Mouse (Mus musculus) stomach, postnatal 0 days (tissue): Measurements from ENCODE around the gene Aicda. TPM values are rescaled to one million over a fixed set of nuclear protein-coding genes. Genes with fewer than 3 reads are reported as not detected.
"Not testable (repeated sequence)": the region's sequence is repeated elsewhere in the genome, so short reads cannot be mapped to it uniquely, and the experiment has no call there.

Experiments
- ATAC-seq: fragments of 200-750 bp; cut with Nextera tagmentation; 2 replicates; pipeline ENCODE4 v1.8.0; 2017; ENCODE audit not compliant: low FRiP score, low TSS enrichment
- DNase-seq: peaks from one replicate; pipeline ENCODE4 v3.0.0-alpha.2; 2016; ENCODE audit warnings: low spot score
- H3K27ac ChIP-seq: fragments of 300-500 bp; sonication (generic); replicated peaks from 2 replicates; pipeline ENCODE4 v1.5.1; 2014; ENCODE audit warnings: mild to moderate bottlenecking, control low read depth
- H3K27me3 ChIP-seq: fragments of 300-500 bp; sonication (generic); 2 replicates; pipeline ENCODE4 v1.6.1; 2014; ENCODE audit warnings: low read length; ENCODE audit not compliant: control insufficient read depth, insufficient read depth
- H3K36me3 ChIP-seq: fragments of 300-500 bp; sonication (generic); 2 replicates; pipeline ENCODE4 v1.6.1; 2014; ENCODE audit warnings: low read length, mixed read lengths; ENCODE audit not compliant: control insufficient read depth, insufficient read depth
- H3K4me1 ChIP-seq: fragments of 300-500 bp; sonication (generic); replicated peaks from 2 replicates; pipeline ENCODE4 v1.6.1; 2014; ENCODE audit warnings: antibody characterized with exemption; ENCODE audit not compliant: control insufficient read depth, insufficient read depth
- H3K4me2 ChIP-seq: fragments of 300-500 bp; sonication (generic); replicated peaks from 2 replicates; pipeline ENCODE4 v1.6.1; 2014; ENCODE audit warnings: low read depth, mild to moderate bottlenecking, control low read depth, moderate library complexity
- H3K4me3 ChIP-seq: fragments of 300-500 bp; sonication (generic); 2 replicates; pipeline ENCODE4 v1.5.1; 2014; ENCODE audit warnings: low read depth, low read length, control low read depth
- H3K9ac ChIP-seq: fragments of 300-500 bp; sonication (generic); 2 replicates; pipeline ENCODE4 v1.6.1; 2014; ENCODE audit warnings: mild to moderate bottlenecking, low read length, control low read depth, mixed read lengths
- H3K9me3 ChIP-seq: fragments of 300-500 bp; sonication (generic); 2 replicates; pipeline ENCODE4 v1.6.1; 2016; ENCODE audit warnings: low read length; ENCODE audit not compliant: control insufficient read depth
- CTCF ChIP-seq: IDR thresholded peaks from 2 replicates; pipeline ENCODE4 v1.5.1; 2016; ENCODE audit warnings: antibody characterized with exemption, low read depth, mild to moderate bottlenecking, moderate library complexity
- EP300 ChIP-seq: optimal IDR thresholded peaks from 2 replicates; pipeline ENCODE3; 2016; ENCODE audit warnings: antibody characterized with exemption
- WGBS: fragments of 180-500 bp; shearing (Covaris S2); extraction: QIAGEN DNeasy Blood & Tissue Kit; methylation state at CpG from one replicate; pipeline ENCODE4 v1.1.7; 2014; 5-methylcytosine and 5-hydroxymethylcytosine counted together
- polyA plus RNA-seq: library from polyadenylated mRNA; unstranded; fragments of >200 nt; fragmentation: Nextera tagmentation; extraction: Ambion mirVana; gene quantifications from 2 replicates; pipeline ENCODE4 v1.2.1, GENCODE M21; 2015

Aicda gene
- polyA plus RNA-seq, 1 experiment from 2014 or later: not detected

DNA sequence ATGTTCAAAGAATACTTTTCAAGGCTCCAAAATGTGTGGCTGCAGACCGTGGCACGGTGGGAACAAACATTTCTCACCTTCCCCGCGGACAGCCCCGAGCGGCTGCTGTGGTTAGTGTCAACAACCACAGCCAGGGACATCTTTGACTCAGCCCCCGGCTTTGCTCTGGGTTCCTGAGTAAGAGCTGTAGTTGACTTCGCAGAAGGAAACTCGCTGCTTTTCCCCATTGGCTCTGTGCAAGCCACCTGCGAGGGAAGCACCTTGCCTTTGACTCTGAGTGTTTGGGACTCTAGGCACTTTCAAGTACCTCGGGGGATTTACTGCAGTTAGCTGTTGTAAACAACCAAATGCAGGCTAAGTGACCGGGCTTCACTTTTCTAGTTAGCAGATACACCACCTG is 26.0 kb upstream of the Aicda start:
- Histone ChIP-seq H3K4me3 (no peak overlapping the region), H3K27me3 (no peaks in the 10 kb centered on the region), H3K9ac (no peak overlapping the region), H3K4me2 (no peak overlapping the region), H3K4me1 (no peaks in the 10 kb centered on the region), H3K9me3 (no peaks in the 10 kb centered on the region), H3K36me3 (no peaks in the 10 kb centered on the region), H3K27ac (no peak overlapping the region)
- 25% methylated on average over 12 of the region's 12 CpGs for WGBS
- TF ChIP-seq EP300 (no peak), CTCF (no peak)
- DNase-seq (no peak), ATAC-seq (no peak)

GRCm38 (mm10) chr6:122528136-122528535 is 25.5 kb upstream of the Aicda start:
- Histone ChIP-seq H3K4me3 (no peak overlapping the region), H3K4me2 (no peak overlapping the region), H3K9ac (no peak overlapping the region), H3K36me3 (no peaks in the 10 kb centered on the region), H3K4me1 (no peaks in the 10 kb centered on the region), H3K27me3 (no peaks in the 10 kb centered on the region), H3K9me3 (no peaks in the 10 kb centered on the region), H3K27ac (no peak overlapping the region)
- no peak for TF ChIP-seq EP300
- ATAC-seq (no peak), DNase-seq (no peak)
- WGBS: 78% methylated on average over 11 of the region's 11 CpGs

- 48% methylated on average over 8 of the region's 8 CpGs for WGBS
- DNase-seq (no peak), ATAC-seq (peak; percentile 32; the same call in 1 of the 2 replicates)
- Histone ChIP-seq H3K4me1 (no peaks in the 10 kb centered on the region), H3K27me3 (no peaks in the 10 kb centered on the region), H3K4me3 (no peak overlapping the region), H3K9me3 (no peaks in the 10 kb centered on the region), H3K27ac (no peak overlapping the region), H3K36me3 (no peaks in the 10 kb centered on the region), H3K9ac (no peak overlapping the region), H3K4me2 (no peak overlapping the region)
- TF ChIP-seq CTCF (no peak), EP300 (no peak)
These were observed 22.0 kb upstream of the Aicda start for GRCm38 (mm10) chr6:122531466-122532174.

DNA sequence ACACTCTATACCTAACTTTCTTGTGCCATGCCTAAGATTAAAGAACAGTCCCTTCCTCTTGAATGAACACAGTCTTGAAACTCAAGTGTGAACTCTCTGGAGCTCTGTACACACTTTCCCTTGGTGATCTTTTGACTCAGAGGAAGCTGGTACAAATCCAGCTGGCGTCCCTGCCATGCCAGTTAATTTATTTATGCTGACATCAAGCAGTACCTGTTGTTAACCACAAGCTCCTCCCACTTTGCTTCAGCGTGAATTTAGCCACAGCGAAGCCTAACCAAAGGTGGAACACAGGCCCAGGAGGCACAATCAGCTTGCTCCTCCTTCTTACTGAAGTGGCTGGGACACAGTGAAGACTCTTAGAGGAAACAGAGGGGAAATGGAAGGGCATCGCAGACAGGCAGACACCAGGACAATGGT is 20.7 kb upstream of the Aicda start:
- ATAC-seq (0 out of 2 replicates have a peak, but pooled peaks have one; percentile 29), DNase-seq (peak; percentile 19)
- Histone ChIP-seq H3K9ac (no peak overlapping the region), H3K27me3 (no peaks in the 10 kb centered on the region), H3K4me2 (no peak overlapping the region; the same call in 1 of the 2 replicates), H3K27ac (no peak overlapping the region), H3K4me3 (no peak overlapping the region), H3K9me3 (no peaks in the 10 kb centered on the region), H3K4me1 (no peaks in the 10 kb centered on the region), H3K36me3 (no peaks in the 10 kb centered on the region)
- 12% methylated on average over 4 of the region's 4 CpGs for whole genome bisulfite sequencing
- no peak for TF ChIP-seq EP300
- no peak for TF ChIP-seq CTCF

DNA sequence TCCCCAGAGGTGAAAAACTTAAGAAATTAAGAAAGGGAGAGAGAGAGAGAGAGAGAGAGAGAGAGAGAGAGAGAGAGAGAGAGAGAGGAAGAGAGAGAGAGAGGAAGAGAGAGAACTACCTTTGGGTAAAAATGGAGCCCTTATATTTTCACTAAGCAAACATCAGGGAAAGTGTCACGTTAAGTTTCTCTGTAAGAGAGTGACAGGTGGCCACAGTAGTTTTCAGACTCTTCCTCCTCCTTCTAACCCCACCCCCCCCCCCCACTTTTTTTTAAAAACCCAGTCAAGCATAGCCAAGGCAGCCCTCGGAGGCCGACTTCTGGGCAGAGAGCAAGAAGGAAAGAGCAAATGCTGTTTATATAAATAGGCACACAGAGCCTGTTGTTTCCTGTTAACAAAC is 19.6 kb upstream of the Aicda start:
- no peak overlapping the region for H3K27ac ChIP-seq
- H3K4me1 ChIP-seq: no peaks in the 10 kb centered on the region
- H3K36me3 ChIP-seq: no peaks in the 10 kb centered on the region
- no peak for TF ChIP-seq CTCF
- TF ChIP-seq EP300: no peak
- ATAC-seq (no peak), DNase-seq (no peak)
- H3K9me3 ChIP-seq: no peaks in the 10 kb centered on the region
- no peaks in the 10 kb centered on the region for H3K27me3 ChIP-seq
- H3K4me3 ChIP-seq: no peak overlapping the region
- no peak overlapping the region for H3K9ac ChIP-seq
- H3K4me2 ChIP-seq: no peak overlapping the region
- WGBS: 42% methylated on average over 3 of the region's 3 CpGs

DNA sequence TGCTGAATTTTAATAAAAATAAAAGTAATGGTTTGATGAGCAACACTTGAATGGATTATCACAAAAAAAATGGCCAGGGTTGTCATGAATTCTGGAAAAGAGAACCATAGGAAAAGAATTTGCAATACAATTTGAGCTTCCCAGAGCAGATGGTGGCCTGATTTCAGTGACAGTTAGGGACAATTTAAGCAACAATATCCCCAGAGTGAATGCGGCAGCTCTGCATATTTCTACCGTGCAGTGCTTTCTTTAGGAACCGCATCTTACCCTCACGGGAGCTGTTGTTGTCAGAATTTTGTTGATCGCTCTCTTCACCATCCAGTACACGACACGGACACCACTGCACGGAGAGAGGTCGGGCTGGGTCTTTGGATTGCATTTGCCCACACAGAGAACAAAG is 14.0 kb upstream of the Aicda start:
- no peaks in the 10 kb centered on the region for H3K36me3 ChIP-seq
- no peaks in the 10 kb centered on the region for H3K4me1 ChIP-seq
- H3K4me2 ChIP-seq: no peak overlapping the region
- ATAC-seq: no peak
- no peak overlapping the region for H3K4me3 ChIP-seq
- no peak overlapping the region for H3K9ac ChIP-seq
- 79% methylated on average over 9 of the region's 9 CpGs for WGBS
- no peak overlapping the region for H3K27ac ChIP-seq
- H3K9me3 ChIP-seq: no peaks in the 10 kb centered on the region
- no peaks in the 10 kb centered on the region for H3K27me3 ChIP-seq
- no peak for DNase-seq
- TF ChIP-seq CTCF (no peak), EP300 (no peak)

GRCm38 (mm10) chr6:122542459-122542858 is 11.1 kb upstream of the Aicda start:
- H3K9ac ChIP-seq, H3K27ac ChIP-seq, H3K4me3 ChIP-seq, ATAC-seq, DNase-seq, H3K4me1 ChIP-seq, H3K9me3 ChIP-seq, H3K4me2 ChIP-seq, H3K36me3 ChIP-seq, H3K27me3 ChIP-seq: not testable (repeated sequence)
- 72% methylated on average over 5 of the region's 5 CpGs for WGBS
